In genomic region chr7:70213970-70214520, GRCm38 (mm10) we compare ENCODE assay signal across 30 mouse cellular contexts.
DNase-seq lines count a peak whose midpoint lies in the region; ATAC-seq and TF ChIP-seq lines count a peak whose summit lies in the region.
"Had no signal": no experiment of that assay in that cellular context is flagged by ENCODE, and none has a peak within 500 bp of the region (broad histone marks: within the 10 kb centered on the region; RNA-seq: fewer than 3 reads in every experiment).

No protein-coding gene starts in this region.

- peak; percentile 67; the same call in 1 of the 2 replicates for ATAC-seq in embryonic facial prominence, embryonic 14.5 days (ENCODE audit: low read depth)
- peak; percentile 59 for ATAC-seq in limb, embryonic 13.5 days (ENCODE audit: low FRiP score, low read depth)
- peak; percentile 67 for ATAC-seq in Patski
- peak; percentile 58; the same call in 1 of the 2 replicates for ATAC-seq in stomach, embryonic 16.5 days (ENCODE audit: insufficient read depth, low FRiP score)
- ATAC-seq: activated CD4-positive, CD25-positive, alpha-beta regulatory T cell, adult 4 months; forebrain, embryonic 13.5 days; hindbrain, postnatal 0 days; intestine, embryonic 15.5 days; midbrain, embryonic 15.5 days had no signal

- POLR2A ChIA-PET in Patski (lab: Charles Lee) = no interaction called here

- H3K4me1 ChIP-seq in embryonic facial prominence, embryonic 14.5 days (ENCODE audit: control insufficient read depth, insufficient read depth, low read length) = no peaks in the 10 kb centered on the region
- peaks cover 6% of the 10 kb centered on the region for H3K4me1 ChIP-seq in embryonic facial prominence, embryonic 10.5 days
- no peaks in the 10 kb centered on the region for H3K4me1 ChIP-seq in limb, embryonic 13.5 days
- H3K4me1 ChIP-seq in limb, embryonic 10.5 days = 0 out of 2 replicates have a peak, but pooled peaks cover under 1% of the 10 kb centered on the region
- H3K4me1 ChIP-seq in stomach, embryonic 16.5 days (ENCODE audit: control insufficient read depth, insufficient read depth, low read length) = no peaks in the 10 kb centered on the region
- H3K4me1 ChIP-seq: forebrain, embryonic 13.5 days; hindbrain, embryonic 12.5 days; intestine, embryonic 15.5 days; limb, embryonic 15.5 days; lung, embryonic 15.5 days; midbrain, embryonic 10.5 days; midbrain, embryonic 15.5 days had no signal

- no peak for TF ChIP-seq CTCF in Patski (IDR thresholded peaks at IDR 0.05)

- H3K4me3 ChIP-seq in embryonic facial prominence, embryonic 14.5 days (ENCODE audit: low read depth, low read length) = no peak overlapping the region
- no peak overlapping the region for H3K4me3 ChIP-seq in embryonic facial prominence, embryonic 10.5 days
- H3K4me3 ChIP-seq in limb, embryonic 13.5 days = no peak overlapping the region
- no peak overlapping the region for H3K4me3 ChIP-seq in limb, embryonic 10.5 days
- H3K4me3 ChIP-seq in stomach, embryonic 16.5 days (replicated peaks; ENCODE audit: low read length) = no peak overlapping the region
- H3K4me3 ChIP-seq: forebrain, embryonic 13.5 days; hindbrain, embryonic 12.5 days; intestine, embryonic 15.5 days; left cerebral cortex, adult 2 months; limb, embryonic 15.5 days; lung, embryonic 15.5 days; midbrain, embryonic 10.5 days; midbrain, embryonic 15.5 days had no signal

- H3K27me3 ChIP-seq in embryonic facial prominence, embryonic 14.5 days (replicated peaks; ENCODE audit: control insufficient read depth, insufficient read depth, low read length) = no peaks in the 10 kb centered on the region
- no peaks in the 10 kb centered on the region for H3K27me3 ChIP-seq in embryonic facial prominence, embryonic 10.5 days (replicated peaks; ENCODE audit: low read depth, poor library complexity, severe bottlenecking)
- H3K27me3 ChIP-seq in limb, embryonic 13.5 days = no peaks in the 10 kb centered on the region
- no peaks in the 10 kb centered on the region for H3K27me3 ChIP-seq in limb, embryonic 10.5 days (ENCODE audit: low read depth, poor library complexity, severe bottlenecking)
- no peaks in the 10 kb centered on the region for H3K27me3 ChIP-seq in Patski
- H3K27me3 ChIP-seq in stomach, embryonic 16.5 days (ENCODE audit: control insufficient read depth, insufficient read depth, low read length) = no peaks in the 10 kb centered on the region
- H3K27me3 ChIP-seq: forebrain, embryonic 13.5 days; hindbrain, embryonic 12.5 days; intestine, embryonic 15.5 days; limb, embryonic 15.5 days; lung, embryonic 15.5 days; midbrain, embryonic 15.5 days had no signal

- H3K36me3 ChIP-seq in embryonic facial prominence, embryonic 14.5 days (ENCODE audit: control insufficient read depth, insufficient read depth, low read length) = no peaks in the 10 kb centered on the region
- H3K36me3 ChIP-seq in embryonic facial prominence, embryonic 10.5 days (replicated peaks) = no peaks in the 10 kb centered on the region
- H3K36me3 ChIP-seq in limb, embryonic 13.5 days = no peaks in the 10 kb centered on the region
- no peaks in the 10 kb centered on the region for H3K36me3 ChIP-seq in limb, embryonic 10.5 days
- H3K36me3 ChIP-seq in stomach, embryonic 16.5 days (ENCODE audit: control insufficient read depth, insufficient read depth, low read length) = no peaks in the 10 kb centered on the region
- H3K36me3 ChIP-seq: G1E; hindbrain, embryonic 12.5 days; intestine, embryonic 15.5 days; limb, embryonic 15.5 days; lung, embryonic 15.5 days; midbrain, embryonic 10.5 days; midbrain, embryonic 15.5 days had no signal

- 59% methylated on average over 4 of the region's 4 CpGs for WGBS in embryonic facial prominence, embryonic 14.5 days
- 64% methylated on average over 4 of the region's 4 CpGs for WGBS in embryonic facial prominence, embryonic 10.5 days
- 46% methylated on average over 4 of the region's 4 CpGs for WGBS in limb, embryonic 13.5 days
- WGBS in limb, embryonic 10.5 days = 54% methylated on average over 4 of the region's 4 CpGs
- WGBS in stomach, embryonic 16.5 days = 36% methylated on average over 4 of the region's 4 CpGs

- in situ Hi-C loops in Patski (cut with MboI; ENCODE audit: low pct_unique_long_range_greater_than_20kb) = no loop called here

- no peak overlapping the region for H3K9ac ChIP-seq in embryonic facial prominence, embryonic 14.5 days (ENCODE audit: low read depth, low read length)
- H3K9ac ChIP-seq in limb, embryonic 13.5 days = no peak overlapping the region
- no peak overlapping the region for H3K9ac ChIP-seq in stomach, embryonic 16.5 days (ENCODE audit: low read length)
- H3K9ac ChIP-seq: forebrain, embryonic 13.5 days; hindbrain, embryonic 12.5 days; intestine, embryonic 15.5 days; limb, embryonic 15.5 days; liver, embryonic 14.5 days; lung, embryonic 15.5 days; midbrain, embryonic 15.5 days had no signal

- peak; percentile 49 for DNase-seq in embryonic facial prominence, embryonic 14.5 days (ENCODE audit: low spot score)
- DNase-seq in embryonic facial prominence, embryonic 10.5 days (ENCODE audit: low spot score) = no peak
- no peak for DNase-seq in limb, embryonic 10.5 days (ENCODE audit: low spot score)
- no peak for DNase-seq in Patski (ENCODE audit: low read depth, low spot score)
- DNase-seq in layer of hippocampus, adult 8-10 months (ENCODE audit: low spot score in 2 of 2) = no peak
- no peak for DNase-seq in layer of hippocampus, adult 18-20 months (ENCODE audit: low spot score in 2 of 2)
- DNase-seq: adrenal gland, adult 8-10 months; cerebellum, adult 2 months; cerebellum, postnatal 14 days; gastrocnemius, postnatal 25 days; heart, adult 11 months; heart, postnatal 36 days; right cerebral cortex, postnatal 25 days; spleen, adult 18-20 months; thymus, postnatal 4 days had no signal

- no peaks in the 10 kb centered on the region for H3K9me3 ChIP-seq in embryonic facial prominence, embryonic 14.5 days (ENCODE audit: control insufficient read depth, low read length)
- H3K9me3 ChIP-seq in embryonic facial prominence, embryonic 10.5 days = no peaks in the 10 kb centered on the region
- no peaks in the 10 kb centered on the region for H3K9me3 ChIP-seq in limb, embryonic 13.5 days
- H3K9me3 ChIP-seq in limb, embryonic 10.5 days (replicated peaks) = no peaks in the 10 kb centered on the region
- no peaks in the 10 kb centered on the region for H3K9me3 ChIP-seq in stomach, embryonic 16.5 days (replicated peaks; ENCODE audit: control insufficient read depth, low read length)
- H3K9me3 ChIP-seq: forebrain, embryonic 13.5 days; hindbrain, embryonic 12.5 days; intestine, embryonic 15.5 days; limb, embryonic 15.5 days; lung, embryonic 15.5 days; midbrain, embryonic 10.5 days; midbrain, embryonic 15.5 days had no signal

- CTCF ChIA-PET in Patski (lab: Charles Lee) = interaction anchor here (1.1 kb wide), 1 partner anchor 8 kb away, joined by 3 read pairs; no protein-coding TSS in a partner anchor

- no peak overlapping the region for H3K4me2 ChIP-seq in embryonic facial prominence, embryonic 14.5 days (ENCODE audit: low read depth, low read length)
- H3K4me2 ChIP-seq in limb, embryonic 13.5 days (replicated peaks) = no peak overlapping the region
- no peak overlapping the region for H3K4me2 ChIP-seq in stomach, embryonic 16.5 days (ENCODE audit: low read depth, low read length)
- H3K4me2 ChIP-seq: forebrain, embryonic 13.5 days; heart, embryonic 11.5 days; hindbrain, embryonic 12.5 days; intestine, embryonic 15.5 days; limb, embryonic 15.5 days; lung, embryonic 15.5 days; midbrain, embryonic 15.5 days had no signal

- no peak overlapping the region for H3K27ac ChIP-seq in embryonic facial prominence, embryonic 14.5 days (replicated peaks; ENCODE audit: low read depth, low read length)
- no peak overlapping the region for H3K27ac ChIP-seq in embryonic facial prominence, embryonic 10.5 days (replicated peaks)
- no peak overlapping the region for H3K27ac ChIP-seq in limb, embryonic 13.5 days
- no peak overlapping the region for H3K27ac ChIP-seq in limb, embryonic 10.5 days
- H3K27ac ChIP-seq in stomach, embryonic 16.5 days (ENCODE audit: low read length) = no peak overlapping the region
- H3K27ac ChIP-seq: forebrain, embryonic 13.5 days; hindbrain, embryonic 12.5 days; hindbrain, postnatal 0 days; intestine, embryonic 15.5 days; left cerebral cortex, adult 2 months; limb, embryonic 15.5 days; liver, embryonic 14.5 days; lung, embryonic 15.5 days; midbrain, embryonic 10.5 days; midbrain, embryonic 15.5 days had no signal
